Mouse (Mus musculus): Measurements from ENCODE around the gene Sfxn3.

DNA sequence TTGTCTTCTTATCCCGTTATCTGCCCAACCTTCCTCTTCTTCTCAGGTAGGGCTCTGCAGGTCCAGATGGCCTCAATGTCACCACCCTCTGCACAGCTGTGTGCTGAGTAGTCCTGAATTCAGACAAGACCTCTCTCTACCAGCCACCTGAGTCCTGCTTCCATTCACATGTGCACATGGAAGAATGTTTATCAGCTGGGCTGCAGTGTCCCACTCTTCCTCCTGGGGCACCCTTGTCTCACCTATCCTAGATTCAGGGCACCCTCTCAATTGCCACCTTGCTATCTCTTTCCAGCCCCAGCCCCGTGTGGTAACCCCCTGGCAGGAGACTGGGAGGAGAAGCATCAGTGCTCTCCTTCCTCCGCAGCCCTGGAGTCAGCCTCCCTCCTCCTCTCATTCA is 45.0 kb upstream of the Sfxn3 start:
- TF ChIP-seq CTCF (IDR thresholded peaks at IDR 0.05; ENCODE audit: insufficient read depth, low read depth, low read length) (0 out of 2 replicates have a peak, but pooled peaks have one; percentile 12), POLR2A (IDR thresholded peaks at IDR 0.05; ENCODE audit: insufficient read depth, low read depth, low read length) (no peak)
